ENCODE assay signal across 8 mouse cellular contexts in genomic region chr15:100598883-100599275, GRCm38 (mm10). TPM values are rescaled to one million over a fixed set of nuclear protein-coding genes. Genes with fewer than 3 reads are reported as not detected.
A peak's percentile ranks its signal among the peaks of the same experiment; 100 is the strongest.
DNase-seq lines count a peak whose midpoint lies in the region; ATAC-seq and TF ChIP-seq lines count a peak whose summit lies in the region.

No protein-coding gene starts in this region.

- peak; percentile 60; the same call in 1 of the 2 replicates for TF ChIP-seq POLR2A in cortical plate, adult 2 months (IDR thresholded peaks at IDR 0.05; ENCODE audit: extremely low read depth, insufficient read depth, low read length)

- 1% methylated on average over 12 of the region's 12 CpGs for WGBS in heart, embryonic 10.5 days
- WGBS in kidney, embryonic 14.5 days = under 1% methylated on average over 12 of the region's 12 CpGs
- WGBS in lung, embryonic 16.5 days = 3% methylated on average over 12 of the region's 12 CpGs

- TF ChIP-seq CTCF in E14TG2a.4 (conservative IDR thresholded peaks at IDR 0.05; ENCODE audit: low read length) = no peak
- no peak for TF ChIP-seq CTCF in cortical plate, adult 2 months (IDR thresholded peaks at IDR 0.05; ENCODE audit: extremely low read depth, insufficient read depth, low read length)

- no peaks in the 10 kb centered on the region for H3K9me3 ChIP-seq in E14TG2a.4 (ENCODE audit: low read length)
- no peaks in the 10 kb centered on the region for H3K9me3 ChIP-seq in heart, embryonic 10.5 days
- no peaks in the 10 kb centered on the region for H3K9me3 ChIP-seq in kidney, embryonic 14.5 days (ENCODE audit: control insufficient read depth, low read length)
- no peaks in the 10 kb centered on the region for H3K9me3 ChIP-seq in lung, embryonic 16.5 days (ENCODE audit: control insufficient read depth, low read length)

- peak overlapping the region; percentile 49; the same call in 1 of the 2 replicates for H3K27ac ChIP-seq in cortical plate, adult 2 months (ENCODE audit: insufficient read depth, low read length)
- peak overlapping the region; percentile 92; the same call in 1 of the 2 replicates for H3K27ac ChIP-seq in heart, embryonic 10.5 days
- no peak overlapping the region for H3K27ac ChIP-seq in kidney, embryonic 14.5 days (ENCODE audit: low read depth, low read length)
- H3K27ac ChIP-seq in lung, embryonic 16.5 days (ENCODE audit: low read length) = peak overlapping the region; percentile 63

- H3K4me3 ChIP-seq in E14TG2a.4 (replicated peaks; ENCODE audit: low read length) = peak overlapping the region; percentile 76
- H3K4me3 ChIP-seq in cortical plate, adult 2 months (ENCODE audit: insufficient read depth, low read length) = peak overlapping the region; percentile 99
- peak overlapping the region; percentile 88 for H3K4me3 ChIP-seq in heart, embryonic 10.5 days
- peak overlapping the region; percentile 80 for H3K4me3 ChIP-seq in kidney, embryonic 14.5 days (ENCODE audit: low read length)
- H3K4me3 ChIP-seq in lung, embryonic 16.5 days (ENCODE audit: low read length) = peak overlapping the region; percentile 78

- H3K4me1 ChIP-seq in E14TG2a.4 (replicated peaks; ENCODE audit: low read depth, low read length) = peaks cover 19% of the 10 kb centered on the region
- no peaks in the 10 kb centered on the region for H3K4me1 ChIP-seq in cortical plate, adult 2 months (ENCODE audit: control insufficient read depth, insufficient read depth, low read length)
- H3K4me1 ChIP-seq in heart, embryonic 10.5 days = peaks cover 17% of the 10 kb centered on the region
- H3K4me1 ChIP-seq in kidney, embryonic 14.5 days (ENCODE audit: control insufficient read depth, insufficient read depth, low read length) = peaks cover 7% of the 10 kb centered on the region; the same call in 1 of the 2 replicates
- H3K4me1 ChIP-seq in lung, embryonic 16.5 days (replicated peaks; ENCODE audit: control insufficient read depth, insufficient read depth, low read length) = peaks cover 6% of the 10 kb centered on the region

- no peak for ATAC-seq in kidney, embryonic 14.5 days (ENCODE audit: low FRiP score, low TSS enrichment)
- peak; percentile 58 for ATAC-seq in lung, embryonic 16.5 days (ENCODE audit: low read depth)

- peak; percentile 43 for DNase-seq in 3T3-L1 (ENCODE audit: low read depth, low spot score)
- no peak for DNase-seq in heart, embryonic 10.5 days (ENCODE audit: low spot score)
- DNase-seq in retina, postnatal 1 day = peak; percentile 50
- DNase-seq in spleen, postnatal 4 days (ENCODE audit: low spot score in 2 of 2) = no peak

- H3K4me2 ChIP-seq in kidney, embryonic 14.5 days (replicated peaks; ENCODE audit: low read depth, low read length) = peak overlapping the region; percentile 98
- H3K4me2 ChIP-seq in lung, embryonic 16.5 days (ENCODE audit: low read depth, low read length) = peak overlapping the region; percentile 98

- H3K36me3 ChIP-seq in E14TG2a.4 (ENCODE audit: insufficient read depth, low read length) = no peaks in the 10 kb centered on the region
- no peaks in the 10 kb centered on the region for H3K36me3 ChIP-seq in heart, embryonic 10.5 days
- H3K36me3 ChIP-seq in kidney, embryonic 14.5 days (ENCODE audit: control insufficient read depth, insufficient read depth, low read length) = no peaks in the 10 kb centered on the region
- H3K36me3 ChIP-seq in lung, embryonic 16.5 days (ENCODE audit: control insufficient read depth, insufficient read depth, low read length) = no peaks in the 10 kb centered on the region

- H3K9ac ChIP-seq in kidney, embryonic 14.5 days (ENCODE audit: low read depth, low read length) = peak overlapping the region; percentile 87
- peak overlapping the region; percentile 87 for H3K9ac ChIP-seq in lung, embryonic 16.5 days (ENCODE audit: low read length)

- peaks cover 56% of the 10 kb centered on the region for H3K27me3 ChIP-seq in E14TG2a.4 (ENCODE audit: insufficient read depth, low read length)
- H3K27me3 ChIP-seq in heart, embryonic 10.5 days (ENCODE audit: insufficient read depth, poor library complexity, severe bottlenecking) = peaks cover 50% of the 10 kb centered on the region
- peaks cover 6% of the 10 kb centered on the region; the same call in 1 of the 2 replicates for H3K27me3 ChIP-seq in kidney, embryonic 14.5 days (ENCODE audit: control insufficient read depth, insufficient read depth, low read length)
- peaks cover 15% of the 10 kb centered on the region for H3K27me3 ChIP-seq in lung, embryonic 16.5 days (ENCODE audit: control insufficient read depth, insufficient read depth, low read depth, low read length)

RNA-seq across cellular contexts. Expression of gene Pou6f1, which starts 0.9 kb away (rescaled TPM):
- polyA plus RNA-seq in cortical plate, adult 2 months (2012; rRNA removed) = 120 and 132 TPM in 2 replicates
- polyA plus RNA-seq in heart, embryonic 10.5 days (2016; fragmentation: Nextera tagmentation; extraction: Ambion mirVana) = 2.0 and 2.1 TPM in 2 replicates
- 9.6 and 14.6 TPM in 2 replicates for polyA plus RNA-seq in kidney, embryonic 14.5 days (2014; fragmentation: Nextera tagmentation; extraction: Ambion mirVana)
- 4.0 and 5.2 TPM in 2 replicates for polyA plus RNA-seq in lung, embryonic 16.5 days (2015; fragmentation: Nextera tagmentation; extraction: Ambion mirVana)

RNA-seq across cellular contexts. Expression of gene Dazap2, which starts 16.3 kb away (rescaled TPM):
- 202 and 216 TPM in 2 replicates for polyA plus RNA-seq in cortical plate, adult 2 months (2012; rRNA removed)
- 209 and 212 TPM in 2 replicates for polyA plus RNA-seq in heart, embryonic 10.5 days (2016; fragmentation: Nextera tagmentation; extraction: Ambion mirVana)
- 236 and 274 TPM in 2 replicates for polyA plus RNA-seq in kidney, embryonic 14.5 days (2014; fragmentation: Nextera tagmentation; extraction: Ambion mirVana)
- polyA plus RNA-seq in lung, embryonic 16.5 days (2015; fragmentation: Nextera tagmentation; extraction: Ambion mirVana) = 248 and 262 TPM in 2 replicates

RNA-seq across cellular contexts. Expression of gene Smagp, which starts 37.9 kb away (rescaled TPM):
- 4.2 and 4.4 TPM in 2 replicates for polyA plus RNA-seq in cortical plate, adult 2 months (2012; rRNA removed)
- 16.2 and 16.9 TPM in 2 replicates for polyA plus RNA-seq in heart, embryonic 10.5 days (2016; fragmentation: Nextera tagmentation; extraction: Ambion mirVana)
- polyA plus RNA-seq in kidney, embryonic 14.5 days (2014; fragmentation: Nextera tagmentation; extraction: Ambion mirVana) = 26.4 and 28.4 TPM in 2 replicates
- 20.5 and 22.1 TPM in 2 replicates for polyA plus RNA-seq in lung, embryonic 16.5 days (2015; fragmentation: Nextera tagmentation; extraction: Ambion mirVana)

RNA-seq across cellular contexts. Expression of gene Tfcp2, which starts 47.1 kb away (rescaled TPM):
- polyA plus RNA-seq in cortical plate, adult 2 months (2012; rRNA removed) = 20.2 and 22.6 TPM in 2 replicates
- polyA plus RNA-seq in heart, embryonic 10.5 days (2016; fragmentation: Nextera tagmentation; extraction: Ambion mirVana) = 22.4 TPM in 2 replicates
- 17.7 and 32.9 TPM in 2 replicates for polyA plus RNA-seq in kidney, embryonic 14.5 days (2014; fragmentation: Nextera tagmentation; extraction: Ambion mirVana)
- polyA plus RNA-seq in lung, embryonic 16.5 days (2015; fragmentation: Nextera tagmentation; extraction: Ambion mirVana) = 22.3 and 23.0 TPM in 2 replicates

Comparison
In these comparisons a context has a peak if more than half of its experiments do, and no peak if none do; other contexts are left out.
1. DNase-seq: peak in 3T3-L1 (single experiment) and retina, postnatal 1 day (single experiment); none in heart, embryonic 10.5 days (single experiment) and spleen, postnatal 4 days (0 of 2).
2. Peak in every context shown above with its lines, with median percentiles within 50 percentile points of each other: H3K4me3 ChIP-seq.